Mouse (Mus musculus) neural tube, embryonic 11.5 days (tissue): ENCODE results near the gene Gm10271. TPM values are rescaled to one million over a fixed set of nuclear protein-coding genes. Genes with fewer than 3 reads are reported as not detected.

Experiments used
- ATAC-seq: fragments of 200-750 bp; cut with Nextera tagmentation; 2 replicates; pipeline ENCODE4 v1.8.0; 2017; ENCODE audit warnings: moderate number of reproducible peaks, mild to moderate bottlenecking, moderate TSS enrichment, moderate library complexity; ENCODE audit not compliant: insufficient read depth, low FRiP score, low TSS enrichment
- DNase-seq: peaks from one replicate; pipeline ENCODE4 v3.0.0-alpha.2; 2015; ENCODE audit warnings: low spot score
- H3K27ac ChIP-seq: fragments of 300-500 bp; sonication (generic); 2 replicates; pipeline ENCODE4 v1.5.1; 2014; ENCODE audit warnings: low read depth, mild to moderate bottlenecking, low read length
- H3K27me3 ChIP-seq: fragments of 300-500 bp; sonication (generic); 2 replicates; pipeline ENCODE4 v1.6.1; 2014; ENCODE audit warnings: mild to moderate bottlenecking, low read length, mixed read lengths; ENCODE audit not compliant: control insufficient read depth, insufficient read depth
- H3K36me3 ChIP-seq: fragments of 300-500 bp; sonication (generic); 2 replicates; pipeline ENCODE4 v1.6.1; 2014; ENCODE audit warnings: mild to moderate bottlenecking, low read length, moderate library complexity, mixed read lengths; ENCODE audit not compliant: control insufficient read depth, insufficient read depth
- H3K4me1 ChIP-seq: fragments of 300-500 bp; sonication (generic); 2 replicates; pipeline ENCODE4 v1.6.1; 2014; ENCODE audit warnings: low read length, mixed read lengths; ENCODE audit not compliant: control insufficient read depth, insufficient read depth
- H3K4me2 ChIP-seq: fragments of 300-500 bp; sonication (generic); 2 replicates; pipeline ENCODE4 v1.6.1; 2014; ENCODE audit warnings: low read depth, mild to moderate bottlenecking, moderate library complexity
- H3K4me3 ChIP-seq: fragments of 300-500 bp; sonication (generic); 2 replicates; pipeline ENCODE4 v1.5.1; 2014; ENCODE audit warnings: low read depth, low read length
- H3K9ac ChIP-seq: fragments of 300-500 bp; sonication (generic); 2 replicates; pipeline ENCODE4 v1.6.1; 2014; ENCODE audit warnings: mild to moderate bottlenecking, low read length
- H3K9me3 ChIP-seq: fragments of 300-500 bp; sonication (generic); 2 replicates; pipeline ENCODE4 v1.6.1; 2016; ENCODE audit warnings: low read length; ENCODE audit not compliant: control insufficient read depth
- WGBS: fragments of 180-500 bp; shearing (Covaris S2); extraction: QIAGEN DNeasy Blood & Tissue Kit; methylation state at CpG from one replicate; pipeline ENCODE4 v1.1.7; 2014; 5-methylcytosine and 5-hydroxymethylcytosine counted together
- polyA plus RNA-seq: library from polyadenylated mRNA; unstranded; fragments of >200 nt; fragmentation: Nextera tagmentation; extraction: Ambion mirVana; gene quantifications from 2 replicates; pipeline ENCODE4 v1.2.1, GENCODE M21; 2014

Gm10271 gene
- polyA plus RNA-seq, 1 experiment from 2014 or later: not detected

DNA sequence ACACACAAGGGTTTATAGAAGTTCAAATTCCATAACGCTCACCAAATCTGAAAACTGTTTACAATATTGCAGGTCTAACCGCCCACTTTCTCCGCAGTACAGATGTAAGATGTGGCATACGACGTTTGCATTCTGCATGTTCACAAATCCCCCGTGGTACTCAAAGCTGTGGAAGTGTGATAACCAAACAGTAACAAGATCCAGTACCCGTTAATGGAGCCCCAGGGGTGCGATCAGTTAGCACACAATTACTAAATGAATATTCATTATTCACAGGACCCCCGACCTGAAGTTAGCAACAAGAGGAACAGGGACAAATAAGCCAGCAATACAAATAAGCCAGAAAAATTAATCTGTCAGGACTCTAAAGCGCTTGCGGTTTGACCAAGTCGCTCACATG, 12.4 kb upstream of the Gm10271 start:
- Histone ChIP-seq H3K9ac (no peak overlapping the region), H3K36me3 (no peaks in the 10 kb centered on the region), H3K4me1 (no peaks in the 10 kb centered on the region), H3K4me3 (no peak overlapping the region), H3K27ac (no peak overlapping the region), H3K27me3 (no peaks in the 10 kb centered on the region), H3K9me3 (no peaks in the 10 kb centered on the region), H3K4me2 (no peak overlapping the region)
- WGBS: 73% methylated on average over 12 of the region's 12 CpGs
- ATAC-seq (no peak), DNase-seq (no peak)

DNA sequence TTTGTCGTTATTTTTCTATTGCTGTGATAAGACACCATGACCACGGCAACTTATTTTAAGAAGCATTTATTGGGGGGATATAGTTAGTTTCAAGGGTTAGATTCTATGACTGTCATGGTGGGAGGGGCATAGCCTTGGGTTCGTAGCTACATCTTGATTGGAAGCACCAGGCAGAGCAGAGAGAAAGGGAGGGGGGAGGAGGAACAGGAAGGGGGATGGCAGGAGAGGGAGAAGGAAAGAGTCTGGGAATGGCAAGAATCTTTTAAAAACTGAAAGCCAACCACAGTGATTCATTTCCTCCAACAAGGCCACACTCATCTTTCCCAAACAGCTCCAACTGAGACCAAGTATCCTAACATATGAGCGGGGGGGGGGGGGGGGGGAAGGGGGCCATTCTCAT, 10.1 kb upstream of the Gm10271 start:
- H3K27me3 ChIP-seq: no peaks in the 10 kb centered on the region
- H3K4me1 ChIP-seq: no peaks in the 10 kb centered on the region
- whole genome bisulfite sequencing: 73% methylated on average over 3 of the region's 4 CpGs
- ATAC-seq (no peak), DNase-seq (no peak)
- H3K4me2 ChIP-seq: no peak overlapping the region
- H3K9me3 ChIP-seq: no peaks in the 10 kb centered on the region
- H3K27ac ChIP-seq: no peak overlapping the region
- H3K36me3 ChIP-seq: no peaks in the 10 kb centered on the region
- H3K4me3 ChIP-seq: no peak overlapping the region
- no peak overlapping the region for H3K9ac ChIP-seq

DNA sequence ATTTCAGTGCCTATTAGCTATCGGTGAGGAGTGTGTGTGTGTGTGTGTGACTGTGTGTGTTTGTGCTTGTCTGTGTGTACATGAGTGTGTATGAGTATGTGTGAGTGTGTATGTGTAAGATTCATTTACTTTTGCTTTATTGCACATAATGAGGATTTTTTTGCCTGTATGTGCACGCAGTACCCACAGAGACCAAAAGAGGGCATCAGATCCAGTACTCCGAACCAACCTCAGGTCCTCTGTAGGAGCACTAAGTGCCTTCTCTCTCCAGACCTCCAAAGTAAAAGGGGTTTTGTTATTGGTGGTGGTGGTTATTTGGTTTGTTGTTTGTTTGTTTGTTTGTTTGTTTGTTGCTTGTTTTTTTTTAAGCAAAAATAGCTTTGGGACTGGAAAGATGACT, 8.5 kb upstream of the Gm10271 start:
- DNase-seq (peak; percentile 41), ATAC-seq (no peak)
- H3K9me3 ChIP-seq: no peaks in the 10 kb centered on the region
- no peaks in the 10 kb centered on the region for H3K4me1 ChIP-seq
- H3K9ac ChIP-seq: no peak overlapping the region
- H3K4me3 ChIP-seq: no peak overlapping the region
- no peak overlapping the region for H3K27ac ChIP-seq
- no peaks in the 10 kb centered on the region for H3K36me3 ChIP-seq
- no peak overlapping the region for H3K4me2 ChIP-seq
- 79% methylated on average over 3 of the region's 3 CpGs for WGBS
- H3K27me3 ChIP-seq: no peaks in the 10 kb centered on the region

- Histone ChIP-seq H3K4me1 (no peaks in the 10 kb centered on the region), H3K27ac (no peak overlapping the region), H3K9ac (no peak overlapping the region), H3K36me3 (no peaks in the 10 kb centered on the region), H3K27me3 (no peaks in the 10 kb centered on the region), H3K4me2 (no peak overlapping the region), H3K9me3 (no peaks in the 10 kb centered on the region), H3K4me3 (no peak overlapping the region)
- ATAC-seq (no peak), DNase-seq (no peak)
- WGBS: 84% methylated on average over 4 of the region's 4 CpGs
Measured at GRCm38 (mm10) chr10:116980273-116980672, 7.9 kb upstream of the Gm10271 start.

DNA sequence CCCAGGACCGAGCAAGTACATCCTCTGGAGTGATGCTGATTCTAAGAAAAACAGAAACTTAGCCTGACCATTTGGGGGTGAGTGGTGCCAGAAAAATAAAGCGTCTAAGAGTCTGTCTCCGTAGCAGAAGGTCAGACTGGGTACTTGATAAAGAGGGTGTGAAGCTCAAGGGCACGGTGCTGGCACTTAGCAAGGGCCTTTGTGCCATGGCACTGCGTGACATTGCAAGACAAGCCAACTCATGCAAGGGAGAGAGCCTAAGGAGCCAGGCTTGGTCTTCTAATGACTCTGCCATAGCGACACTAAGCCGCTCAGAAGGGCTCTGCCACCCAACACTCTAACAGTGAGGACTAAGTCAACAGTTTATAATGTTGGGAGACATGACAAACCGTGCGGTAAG, 6.4 kb upstream of the Gm10271 start:
- Histone ChIP-seq H3K4me1 (no peaks in the 10 kb centered on the region), H3K27me3 (no peaks in the 10 kb centered on the region), H3K9me3 (no peaks in the 10 kb centered on the region), H3K27ac (no peak overlapping the region), H3K4me3 (no peak overlapping the region), H3K4me2 (no peak overlapping the region), H3K9ac (no peak overlapping the region), H3K36me3 (no peaks in the 10 kb centered on the region)
- WGBS: 90% methylated on average over 9 of the region's 9 CpGs
- DNase-seq (no peak), ATAC-seq (no peak)

GRCm38 (mm10) chr10:116977858-116978257, 5.4 kb upstream of the Gm10271 start:
- DNase-seq (no peak), ATAC-seq (no peak)
- H3K36me3 ChIP-seq: no peaks in the 10 kb centered on the region
- no peak overlapping the region for H3K9ac ChIP-seq
- no peaks in the 10 kb centered on the region for H3K9me3 ChIP-seq
- H3K4me3 ChIP-seq: no peak overlapping the region
- 84% methylated on average over 2 of the region's 2 CpGs for WGBS
- H3K27ac ChIP-seq: no peak overlapping the region
- no peak overlapping the region for H3K4me2 ChIP-seq
- H3K27me3 ChIP-seq: no peaks in the 10 kb centered on the region
- H3K4me1 ChIP-seq: no peaks in the 10 kb centered on the region

GRCm38 (mm10) chr10:116977455-116977854, 5.0 kb upstream of the Gm10271 start:
- no peak overlapping the region for H3K9ac ChIP-seq
- 43% methylated on average over 4 of the region's 4 CpGs for WGBS

GRCm38 (mm10) chr10:116968741-116969140, 3.7 kb downstream of the Gm10271 start:
- H3K36me3 ChIP-seq: no peaks in the 10 kb centered on the region
- no peak overlapping the region for H3K9ac ChIP-seq
- ATAC-seq: no peak
- H3K4me3 ChIP-seq: no peak overlapping the region
- H3K27ac ChIP-seq: no peak overlapping the region
- H3K4me1 ChIP-seq: no peaks in the 10 kb centered on the region
- no peaks in the 10 kb centered on the region for H3K27me3 ChIP-seq
- no peaks in the 10 kb centered on the region for H3K9me3 ChIP-seq
- WGBS: 92% methylated on average over 4 of the region's 4 CpGs
- H3K4me2 ChIP-seq: no peak overlapping the region
- no peak for DNase-seq

More at GRCm38 (mm10) chr10:116977455-116977854, 5.0 kb upstream of the Gm10271 start:
- H3K27ac ChIP-seq: no peak overlapping the region
- no peaks in the 10 kb centered on the region for H3K36me3 ChIP-seq
- no peaks in the 10 kb centered on the region for H3K9me3 ChIP-seq
- no peak overlapping the region for H3K4me3 ChIP-seq
- DNase-seq (no peak), ATAC-seq (no peak)
- no peak overlapping the region for H3K4me2 ChIP-seq
- no peaks in the 10 kb centered on the region for H3K27me3 ChIP-seq
- no peaks in the 10 kb centered on the region for H3K4me1 ChIP-seq

- no peak for DNase-seq
- Histone ChIP-seq H3K9ac (no peak overlapping the region), H3K4me3 (no peak overlapping the region), H3K36me3 (no peaks in the 10 kb centered on the region), H3K4me1 (no peaks in the 10 kb centered on the region), H3K27ac (no peak overlapping the region), H3K4me2 (no peak overlapping the region), H3K9me3 (no peaks in the 10 kb centered on the region), H3K27me3 (no peaks in the 10 kb centered on the region)
- 89% methylated on average over 6 of the region's 6 CpGs for WGBS
- no peak for ATAC-seq
Measured at GRCm38 (mm10) chr10:116966065-116966464, 6.3 kb downstream of the Gm10271 start.
